Mouse (Mus musculus): ENCODE measurements around the gene C2cd3. TPM values are rescaled to one million over a fixed set of nuclear protein-coding genes. Genes with fewer than 3 reads are reported as not detected.

Gene C2cd3
- total RNA-seq, 2 experiments from 2014 or later: 15.2 to 18.5 TPM

DNA sequence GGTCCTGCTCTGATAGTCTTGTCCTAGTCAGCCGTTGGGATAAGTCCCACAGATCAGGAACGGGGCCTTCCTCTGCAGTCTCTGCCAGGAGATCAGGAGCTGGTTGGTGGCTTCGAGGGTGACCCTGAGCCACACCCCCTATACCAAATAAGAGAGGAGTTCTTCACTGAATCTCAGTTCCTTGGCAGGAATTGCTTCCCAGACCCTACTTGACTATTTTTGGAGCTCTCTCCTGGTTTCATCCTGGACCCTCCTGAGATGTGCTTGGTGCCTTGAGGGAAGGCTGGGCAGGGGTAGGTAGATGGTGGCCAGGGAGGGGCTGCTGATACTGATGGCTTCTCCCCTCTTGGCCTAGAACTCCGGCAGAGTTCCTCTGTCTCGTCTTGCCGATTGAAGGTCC is 124.3 kb downstream of the C2cd3 start:
- no peak for DNase-seq (ENCODE audit: low spot score in 2 of 2)

DNA sequence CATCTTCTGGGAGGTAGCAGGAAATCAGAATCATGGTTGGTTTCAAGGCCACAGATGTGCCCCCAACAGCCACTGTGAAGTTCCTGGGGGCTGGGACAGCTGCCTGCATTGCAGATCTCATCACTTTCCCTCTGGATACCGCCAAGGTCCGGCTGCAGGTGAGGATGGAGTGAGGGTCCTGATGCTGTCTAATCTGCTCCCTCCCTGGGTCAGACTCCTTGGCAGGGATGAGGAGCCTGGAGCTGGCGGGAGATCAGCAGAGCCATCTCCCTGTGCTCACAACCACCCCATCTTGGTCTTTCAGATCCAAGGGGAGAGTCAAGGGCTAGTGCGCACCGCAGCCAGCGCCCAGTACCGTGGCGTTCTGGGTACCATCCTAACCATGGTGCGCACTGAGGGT is 124.8 kb downstream of the C2cd3 start:
- DNase-seq (ENCODE audit: low spot score in 2 of 2): no peak

DNA sequence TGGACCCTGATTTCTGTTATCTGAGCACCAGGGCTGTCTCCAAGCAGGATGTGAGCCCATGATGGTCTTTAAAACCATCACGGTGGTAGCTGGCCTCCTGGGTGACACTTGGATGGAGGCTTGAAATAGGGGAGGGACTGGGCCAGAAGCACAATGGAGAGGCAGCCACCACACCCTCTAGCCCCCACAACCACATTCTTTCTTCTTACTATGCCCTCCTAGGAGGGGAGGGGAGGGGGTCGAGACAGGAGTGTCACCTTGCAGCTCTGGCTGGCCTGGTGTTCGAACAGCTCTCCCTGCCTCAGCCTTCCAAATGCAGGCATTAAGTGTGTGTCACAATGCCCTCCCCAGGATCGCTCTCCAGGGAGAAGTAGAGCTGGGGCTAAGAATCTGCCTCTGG is 125.4 kb downstream of the C2cd3 start:
- no peak for DNase-seq (ENCODE audit: low spot score in 2 of 2)

DNA sequence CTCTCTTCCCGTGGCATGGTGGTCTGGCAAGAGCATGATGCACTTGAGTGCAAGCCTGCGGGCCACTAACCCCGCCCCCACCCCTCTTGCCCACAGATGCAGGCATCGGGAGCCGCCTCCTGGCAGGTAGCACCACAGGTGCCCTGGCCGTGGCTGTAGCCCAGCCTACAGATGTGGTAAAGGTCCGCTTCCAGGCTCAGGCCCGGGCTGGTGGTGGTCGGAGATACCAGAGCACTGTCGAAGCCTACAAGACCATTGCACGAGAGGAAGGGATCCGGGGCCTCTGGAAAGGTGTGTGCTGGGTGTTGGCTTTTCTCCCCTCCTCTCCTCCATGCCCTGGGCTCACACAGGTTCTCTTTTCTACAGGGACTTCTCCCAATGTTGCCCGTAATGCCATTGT is 125.9 kb downstream of the C2cd3 start:
- DNase-seq (ENCODE audit: low spot score in 2 of 2): no peak

DNA sequence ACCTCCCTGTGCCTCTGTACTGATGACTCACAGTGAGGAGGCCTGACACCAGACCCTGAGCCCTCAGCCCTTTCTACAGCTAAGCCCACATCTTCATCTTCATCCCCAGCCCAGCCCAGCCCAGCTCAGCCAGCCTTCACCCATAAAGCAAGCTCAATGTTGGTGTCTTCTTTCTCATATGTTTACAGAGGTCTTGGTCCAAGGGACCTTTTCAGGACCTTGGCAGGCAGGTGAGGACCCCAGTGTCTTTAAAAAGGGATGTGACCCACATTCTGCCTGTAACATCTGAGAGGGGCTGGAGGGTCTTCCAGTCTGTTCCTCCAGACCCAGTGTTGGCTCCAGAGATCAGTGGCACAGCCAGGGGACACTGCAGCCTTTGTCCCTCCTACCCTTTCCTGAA is 127.4 kb downstream of the C2cd3 start:
- no peak for DNase-seq (ENCODE audit: low spot score in 2 of 2)

DNA sequence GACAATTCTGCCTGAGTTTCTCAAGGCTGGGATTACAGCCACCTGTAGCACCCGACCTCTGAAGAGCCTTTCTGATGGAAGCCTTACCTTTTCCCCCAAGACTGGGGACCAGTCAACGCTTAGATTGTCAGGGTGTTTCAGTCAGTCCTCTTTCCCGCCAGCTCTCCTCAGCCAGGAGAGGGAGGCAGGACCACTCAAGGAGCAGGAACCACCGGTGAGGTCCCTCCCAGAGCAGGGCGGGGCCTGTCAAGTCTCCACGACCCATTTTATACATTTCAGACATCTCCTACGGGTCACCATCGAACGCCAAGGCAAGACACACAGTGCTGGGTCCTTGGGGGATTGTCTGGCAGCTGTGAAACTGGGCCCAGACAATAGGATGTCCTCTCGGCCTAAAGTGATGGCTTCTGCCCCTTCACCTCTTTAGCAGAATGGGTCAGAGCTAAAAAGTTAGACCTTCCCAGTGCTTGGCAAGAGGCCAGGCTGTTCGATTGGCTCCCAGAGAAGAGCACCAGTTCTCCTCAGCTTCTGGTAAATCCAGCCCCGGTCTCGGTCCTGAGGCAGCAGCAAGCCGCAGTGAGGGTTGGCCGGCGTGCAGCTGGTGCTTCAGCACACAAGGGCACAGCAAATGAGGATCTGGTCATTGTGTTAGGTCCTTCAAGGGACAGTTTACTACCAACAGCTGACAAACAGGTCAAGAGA is 128.4 kb downstream of the C2cd3 start:
- DNase-seq (ENCODE audit: low spot score in 2 of 2): no peak

DNA sequence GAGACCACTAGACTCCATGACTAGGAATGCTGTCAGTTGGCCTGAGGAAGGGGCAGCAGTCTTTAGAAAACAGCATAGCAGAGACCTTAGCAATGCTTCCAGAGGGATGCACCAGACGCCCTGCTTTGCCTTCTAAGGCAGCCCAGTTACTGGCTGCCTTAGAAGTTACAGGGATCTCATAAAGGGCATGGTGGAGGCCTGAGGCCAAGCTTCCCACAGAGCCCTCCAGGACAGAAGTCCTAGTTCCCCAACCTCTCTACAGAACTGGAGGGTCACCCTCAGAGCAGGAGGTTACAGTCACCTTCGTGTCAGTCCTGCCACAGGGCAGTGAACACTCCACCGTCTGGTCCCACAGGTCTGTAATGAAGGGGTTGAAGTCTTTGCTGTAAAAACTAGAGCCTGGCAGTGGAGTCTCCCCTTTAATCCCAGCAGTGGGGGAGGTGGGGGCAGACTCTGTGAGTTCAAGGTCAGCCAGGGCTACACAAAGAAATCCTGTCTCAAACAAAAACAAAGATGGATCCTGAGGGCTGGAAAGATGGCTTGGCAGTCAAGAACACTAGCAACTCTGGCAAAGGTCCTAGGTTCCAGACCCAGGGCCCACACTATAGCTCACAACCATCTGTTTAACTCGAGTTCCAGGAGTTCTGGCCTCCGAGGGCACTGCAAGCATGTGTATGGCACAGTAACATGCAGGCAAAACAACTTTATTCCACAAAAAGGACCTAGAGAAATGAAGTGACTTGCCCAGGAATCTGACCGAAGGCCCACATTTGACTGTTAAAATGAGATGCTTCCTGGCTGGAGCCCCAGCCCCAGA is 129.2 kb downstream of the C2cd3 start:
- no peak for DNase-seq (ENCODE audit: low spot score in 2 of 2)

DNA sequence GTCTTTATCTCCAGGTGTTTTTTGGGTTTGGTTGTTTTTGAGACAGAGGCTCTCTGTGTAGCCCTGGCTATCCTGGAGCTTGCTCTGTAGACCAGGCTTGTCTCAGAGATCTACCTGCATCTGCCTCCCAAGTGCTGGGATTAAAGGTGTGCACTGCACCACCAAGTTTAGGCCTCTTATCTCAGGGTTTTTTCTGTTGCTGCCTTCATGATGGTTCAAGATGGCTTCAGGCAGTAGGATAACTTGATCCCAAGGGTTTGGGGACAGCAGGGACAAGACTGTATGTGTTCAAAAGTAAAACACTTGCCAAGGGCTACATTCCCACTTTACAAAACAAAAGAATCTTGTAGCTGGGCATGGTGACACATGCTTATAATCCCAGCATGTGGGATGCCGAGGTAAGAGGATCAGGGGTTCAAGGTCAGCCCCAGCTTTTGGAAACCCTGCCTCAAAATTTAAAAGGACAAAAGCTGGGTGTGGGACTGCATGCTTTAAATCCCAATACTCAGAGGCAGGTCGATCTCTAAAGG is 129.9 kb downstream of the C2cd3 start:
- DNase-seq (ENCODE audit: low spot score in 2 of 2): no peak

DNA sequence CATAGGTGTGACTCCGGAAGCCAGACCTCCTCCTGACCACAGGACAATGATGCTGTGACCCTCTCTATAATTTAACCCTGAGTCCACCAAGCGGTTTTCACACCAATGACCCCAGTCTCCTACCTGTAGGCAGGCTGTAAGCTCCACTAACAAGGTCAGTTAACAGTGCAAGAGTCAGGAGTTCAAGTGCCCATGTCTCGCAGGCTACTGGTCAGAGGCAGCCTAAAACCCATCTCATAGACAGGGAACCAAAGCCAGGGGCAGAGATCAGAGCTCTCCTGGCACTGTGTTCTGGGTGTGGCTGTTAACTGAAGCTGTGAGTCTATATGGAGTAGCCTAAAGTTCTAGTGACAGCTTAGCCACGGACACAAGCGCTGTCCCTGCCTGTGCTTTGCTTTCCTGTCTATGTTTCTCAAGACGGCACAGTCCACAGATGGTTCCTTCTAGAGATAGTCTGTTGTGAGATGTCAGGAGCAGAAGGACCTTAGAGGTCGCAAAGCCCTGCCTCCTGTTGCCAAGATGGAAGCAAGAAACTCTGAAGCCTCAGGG is 130.4 kb downstream of the C2cd3 start:
- no peak for DNase-seq (ENCODE audit: low spot score in 2 of 2)

DNA sequence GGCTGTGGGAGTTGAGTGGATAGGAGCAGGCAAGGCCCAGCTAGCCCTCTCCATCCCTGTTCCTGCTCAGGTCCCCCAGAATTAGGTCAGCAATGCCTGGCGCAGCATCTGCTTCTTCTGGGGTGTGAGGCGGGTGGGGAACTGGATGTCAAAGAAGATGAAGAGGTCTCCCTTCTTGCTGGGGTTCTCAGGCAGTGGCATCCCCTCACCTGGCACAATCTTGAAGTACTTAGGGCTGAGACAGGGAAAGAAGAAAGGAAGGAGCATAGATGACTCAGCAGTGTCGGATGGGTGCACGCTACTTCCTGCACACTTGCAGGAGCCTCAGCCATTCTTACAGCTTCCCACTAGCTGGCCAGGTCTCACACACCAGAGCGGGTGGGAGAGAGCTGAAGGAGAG is 131.0 kb downstream of the C2cd3 start:
- DNase-seq (ENCODE audit: low spot score in 2 of 2): no peak

DNA sequence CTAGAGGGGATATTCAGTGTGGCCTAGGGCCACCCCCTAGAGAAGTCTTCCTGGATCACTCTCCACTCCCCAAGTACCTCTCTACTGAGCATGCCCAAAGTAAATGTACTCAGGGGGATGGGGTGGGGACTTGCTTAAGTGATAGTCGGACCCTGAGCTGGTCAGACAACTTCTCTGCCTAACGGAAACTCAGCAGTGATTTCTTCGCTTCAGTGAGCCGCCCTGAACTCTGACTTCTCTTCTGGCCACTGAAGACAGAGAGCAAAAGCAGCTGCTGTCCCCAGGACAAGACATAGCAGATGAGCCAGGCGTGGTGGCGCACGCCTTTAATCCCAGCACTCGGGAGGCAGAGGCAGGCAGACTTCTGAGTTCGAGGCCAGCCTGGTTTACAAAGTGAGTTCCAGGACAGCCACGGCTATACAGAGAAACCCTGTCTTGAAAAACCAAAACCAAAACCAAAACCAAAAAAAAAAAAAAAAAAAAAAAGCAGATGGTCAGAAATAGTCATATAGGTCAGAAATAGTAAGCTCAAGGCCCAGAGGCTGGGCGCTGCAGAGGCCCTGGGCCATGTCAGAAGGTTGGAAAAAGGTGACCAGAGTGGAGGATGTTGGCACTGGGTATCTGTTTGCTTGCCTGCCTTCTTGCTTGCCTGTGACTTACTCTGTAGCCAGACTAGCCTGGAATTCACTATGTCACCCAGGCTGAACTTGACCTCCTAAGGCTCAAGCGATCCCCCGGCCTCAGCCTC is 132.9 kb downstream of the C2cd3 start:
- no peak for DNase-seq (ENCODE audit: low spot score in 2 of 2)

DNA sequence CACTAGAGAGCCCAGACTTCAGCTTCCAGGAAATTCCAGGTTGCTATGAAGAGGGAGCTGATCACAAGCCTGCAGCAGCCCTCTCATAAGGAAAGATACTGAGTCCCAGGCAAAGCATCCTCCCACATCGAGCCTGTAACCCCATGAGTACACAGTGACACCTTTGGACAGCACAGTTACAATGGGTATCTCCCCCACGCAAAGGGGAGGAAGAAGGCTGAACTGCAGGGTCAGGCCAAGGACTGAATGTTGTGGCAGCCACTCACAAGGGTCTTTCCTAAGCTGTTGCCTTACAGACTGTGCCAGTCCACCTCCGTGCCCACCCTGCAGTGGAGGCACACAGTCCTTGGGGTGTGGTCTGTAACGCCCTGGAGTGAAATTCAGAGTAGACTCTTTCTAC is 134.5 kb downstream of the C2cd3 start:
- no peak for DNase-seq (ENCODE audit: low spot score in 2 of 2)

DNA sequence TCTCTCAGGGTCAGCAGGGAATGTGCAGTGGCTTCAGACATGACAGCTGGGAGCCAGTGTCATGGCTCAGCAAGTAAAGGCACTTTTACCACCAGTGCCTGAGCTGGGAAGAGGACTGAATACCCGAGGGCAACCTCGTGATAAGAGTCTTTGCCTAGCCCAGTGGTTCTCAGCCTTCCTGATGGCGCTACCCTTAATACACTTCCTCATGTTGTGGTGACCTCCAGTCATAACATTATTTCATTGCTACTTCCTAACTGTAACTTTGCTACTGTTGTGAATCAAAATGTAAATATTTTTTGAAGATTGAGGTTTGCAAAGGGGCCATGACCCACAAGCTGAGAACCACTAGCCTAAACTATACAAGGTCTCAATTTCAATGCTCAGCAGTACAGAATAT is 136.6 kb downstream of the C2cd3 start:
- DNase-seq (ENCODE audit: low spot score in 2 of 2): no peak

DNA sequence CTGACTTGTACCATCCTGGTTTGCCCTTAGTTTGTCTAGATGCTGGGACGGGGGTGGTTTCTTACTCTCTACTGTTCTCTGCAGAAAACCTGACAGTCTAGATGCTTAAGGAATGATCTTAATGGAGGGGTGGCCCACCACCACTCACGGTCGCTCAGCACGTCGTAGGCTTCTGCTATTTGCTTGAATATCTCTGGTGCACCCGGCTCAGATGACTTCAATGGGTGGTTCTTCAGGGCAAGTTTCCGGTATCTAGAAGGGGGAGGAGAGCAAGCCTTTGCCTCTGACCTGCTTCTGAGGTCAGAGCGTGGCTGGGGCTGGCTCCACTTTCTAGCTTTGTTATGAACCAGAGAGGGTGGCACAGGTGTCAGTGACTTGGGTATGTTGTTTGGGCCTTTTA is 139.6 kb downstream of the C2cd3 start:
- DNase-seq (ENCODE audit: low spot score in 2 of 2): no peak

DNA sequence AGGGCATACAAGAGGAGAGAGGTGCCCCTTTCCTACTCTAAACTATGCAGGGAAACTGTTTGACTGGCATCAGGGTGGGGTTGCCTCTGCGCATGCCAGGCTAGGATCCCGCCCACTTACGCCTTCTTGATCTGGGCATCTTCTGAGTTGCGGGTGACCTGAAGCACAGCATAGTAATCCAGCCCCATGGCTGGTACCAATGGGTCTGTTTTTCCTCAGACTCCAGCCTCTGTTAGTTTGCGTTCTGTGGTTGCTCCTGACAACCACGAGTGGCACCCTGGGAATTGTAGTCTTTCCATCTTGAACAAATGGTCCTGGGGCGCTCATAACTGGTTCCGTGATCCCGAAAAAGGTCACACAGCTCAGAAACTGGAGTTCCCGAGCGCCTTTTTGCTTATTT is 142.5 kb downstream of the C2cd3 start, which contains the start of gene Dnajb13:
TSS of gene Dnajb13 (minus strand) at position 388 of the 400 bp plus-strand sequence.
- DNase-seq (ENCODE audit: low spot score in 2 of 2): peak in 1 of 2 experiments; percentile 33

Other genes with a start within 250 kb of the C2cd3 start
- gene Lipt2, start 213.0 kb upstream of the C2cd3 start, total RNA-seq (2021): 1 to 10 TPM; 4.5 to 4.7 TPM
- gene Kcne3, start 195.7 kb upstream of the C2cd3 start, total RNA-seq (2021): not detected
- gene Pgm2l1, start 144.8 kb upstream of the C2cd3 start, total RNA-seq (2021): 100 to 1,000 TPM; 355 to 388 TPM
- gene P4ha3, start 86.7 kb upstream of the C2cd3 start, total RNA-seq (2021): 10 to 100 TPM in 1 of 2 experiments, 1 to 10 TPM in 1; 9.2 to 11.4 TPM
- 100 to 1,000 TPM; 120 to 123 TPM for gene Ppme1, start 74 bp downstream of the C2cd3 start, total RNA-seq (2021)
- 1 to 10 TPM in 1 of 2 experiments, under 1 TPM in 1; 0.65 to 1.3 TPM for gene Ucp3, start 100.8 kb downstream of the C2cd3 start, total RNA-seq (2021)
- 10 to 100 TPM; 58.2 to 66.6 TPM for gene Ucp2, start 121.1 kb downstream of the C2cd3 start, total RNA-seq (2021)
- gene Dnajb13, start 142.7 kb downstream of the C2cd3 start, total RNA-seq (2021): under 1 TPM; 0.50 to 0.87 TPM
- 1 to 10 TPM; 5.9 to 6.9 TPM for gene Coa4, start 164.8 kb downstream of the C2cd3 start, total RNA-seq (2021)
- gene Rab6a, start 235.2 kb downstream of the C2cd3 start, total RNA-seq (2021): 100 to 1,000 TPM; 297 to 364 TPM
- gene Mrpl48, start 236.1 kb downstream of the C2cd3 start, total RNA-seq (2021): 10 to 100 TPM; 54.8 to 55.3 TPM

Measured in layer of hippocampus, postnatal 10 days (tissue).